ENCODE assay signal across 8 mouse cellular contexts in genomic region chr9:102479022-102479421, GRCm38 (mm10). TPM values are rescaled to one million over a fixed set of nuclear protein-coding genes. Genes with fewer than 3 reads are reported as not detected.
DNase-seq lines count a peak whose midpoint lies in the region; ATAC-seq lines count a peak whose summit lies in the region.

No protein-coding gene starts in this region.

- DNase-seq in gastrocnemius, adult 18-20 months (ENCODE audit: low spot score), result peak; percentile 26
- DNase-seq in gastrocnemius, postnatal 4 days (ENCODE audit: low spot score in 2 of 2), result no peak
- DNase-seq in urinary bladder, adult 2 months (ENCODE audit: low spot score), result peak; percentile 20
- DNase-seq in urinary bladder, adult 18-20 months (ENCODE audit: low spot score in 2 of 2), result no peak
- DNase-seq in retina, postnatal 1 day, result peak; percentile 47
- DNase-seq in left cerebral cortex, adult 11 months (ENCODE audit: low spot score), result no peak

- no peaks in the 10 kb centered on the region for H3K9me3 ChIP-seq in intestine, embryonic 16.5 days (ENCODE audit: control insufficient read depth, low read length)

- H3K9ac ChIP-seq in intestine, embryonic 16.5 days (ENCODE audit: low read depth, low read length), result no peak overlapping the region

- no peak overlapping the region for H3K4me3 ChIP-seq in intestine, embryonic 16.5 days (ENCODE audit: low read length)

- peak; percentile 92 for ATAC-seq in granulocyte monocyte progenitor cell, adult 5-6 weeks (replicated peaks; ENCODE audit: poor library complexity, severe bottlenecking)
- ATAC-seq in intestine, embryonic 16.5 days, result no peak

- H3K4me1 ChIP-seq in intestine, embryonic 16.5 days (ENCODE audit: control insufficient read depth, insufficient read depth, low read length), result no peaks in the 10 kb centered on the region

- no peak overlapping the region for H3K27ac ChIP-seq in intestine, embryonic 16.5 days (ENCODE audit: low read length)

- no peak overlapping the region for H3K4me2 ChIP-seq in intestine, embryonic 16.5 days (ENCODE audit: low read depth, low read length)

- 52% methylated on average over 9 of the region's 9 CpGs for WGBS in intestine, embryonic 16.5 days

- no peaks in the 10 kb centered on the region for H3K36me3 ChIP-seq in intestine, embryonic 16.5 days (ENCODE audit: control insufficient read depth, insufficient read depth, low read length)

- H3K27me3 ChIP-seq in intestine, embryonic 16.5 days (replicated peaks; ENCODE audit: control insufficient read depth, insufficient read depth, low read length), result no peaks in the 10 kb centered on the region

RNA-seq across cellular contexts. Expression of gene Ky, which starts 26.5 kb away (rescaled TPM):
- 10 to 100 TPM; 71.6 to 73.7 TPM for total RNA-seq in gastrocnemius, adult 18-20 months (2021)
- total RNA-seq in gastrocnemius, postnatal 4 days (2021), result 100 to 1,000 TPM; 109 to 122 TPM
- polyA plus RNA-seq in urinary bladder, adult 2 months (2012; rRNA removed), result 0.15 and 0.21 TPM in 2 replicates
- total RNA-seq in granulocyte monocyte progenitor cell, adult 5-6 weeks (2014; fragmentation: Nextera tagmentation), result not detected in 2 replicates
- total RNA-seq in granulocyte monocyte progenitor cell, adult 5-6 weeks (2017), result not detected in 2 replicates
- 0.34 TPM in 2 replicates for polyA plus RNA-seq in intestine, embryonic 16.5 days (2015; fragmentation: Nextera tagmentation; extraction: Ambion mirVana)

Comparison
In these comparisons a context has a peak if more than half of its experiments do, and no peak if none do; other contexts are left out.
1. DNase-seq: peak in gastrocnemius, adult 18-20 months (single experiment), urinary bladder, adult 2 months (single experiment) and retina, postnatal 1 day (single experiment); none in gastrocnemius, postnatal 4 days (0 of 2), urinary bladder, adult 18-20 months (0 of 2) and left cerebral cortex, adult 11 months (single experiment).
2. RNA of gene Ky, which starts 26.5 kb away (total RNA-seq): 109 to 122 TPM in gastrocnemius, postnatal 4 days and 71.6 to 73.7 TPM in gastrocnemius, adult 18-20 months; not detected in granulocyte monocyte progenitor cell, adult 5-6 weeks; every median in the first group is over 10 times any median in the second.